Mouse (Mus musculus): ENCODE data around the gene Syt1.

GRCm38 (mm10) chr10:109010241-109011193 lies at the start of gene Syt1:
- TF ChIP-seq CTCF (IDR thresholded peaks at IDR 0.05; ENCODE audit: control insufficient read depth, insufficient read depth, insufficient replicate concordance, low read depth, low read length) (no peak), POLR2A (IDR thresholded peaks at IDR 0.05; ENCODE audit: control insufficient read depth, low read depth, low read length) (no peak)

All from testis, adult 2 months (tissue).